In genomic region chr11:32924932-32925331, GRCm38 (mm10) we compare ENCODE assay signal across 14 mouse cellular contexts.
DNase-seq lines count a peak whose midpoint lies in the region; ATAC-seq and TF ChIP-seq lines count a peak whose summit lies in the region.
"Had no signal": no experiment of that assay in that cellular context is flagged by ENCODE, and none has a peak within 500 bp of the region (broad histone marks: within the 10 kb centered on the region; RNA-seq: fewer than 3 reads in every experiment).

No protein-coding gene starts in this region.

- no peak for TF ChIP-seq POLR2A in liver, adult 2 months (IDR thresholded peaks at IDR 0.05; ENCODE audit: extremely low read depth, insufficient read depth, low read length)

- H3K9ac ChIP-seq in heart, embryonic 14.5 days (ENCODE audit: low read length), result no peak overlapping the region
- no peak overlapping the region for H3K9ac ChIP-seq in liver, adult 2 months (ENCODE audit: low read depth, low read length)
- H3K9ac ChIP-seq in liver, embryonic 11.5 days (ENCODE audit: low read depth, low read length), result no peak overlapping the region
- H3K9ac ChIP-seq in embryonic facial prominence, embryonic 12.5 days, result no peak overlapping the region
- no peak overlapping the region for H3K9ac ChIP-seq in limb, embryonic 13.5 days
- H3K9ac ChIP-seq: liver, embryonic 12.5 days had no signal

- no peaks in the 10 kb centered on the region; the same call in 1 of the 2 replicates for H3K27me3 ChIP-seq in heart, embryonic 14.5 days (ENCODE audit: control insufficient read depth, insufficient read depth, low read length)
- 0 out of 2 replicates have a peak, but pooled peaks cover 2% of the 10 kb centered on the region for H3K27me3 ChIP-seq in liver, adult 2 months (ENCODE audit: control insufficient read depth, insufficient read depth, low read length)
- peaks cover 10% of the 10 kb centered on the region for H3K27me3 ChIP-seq in liver, embryonic 11.5 days (replicated peaks; ENCODE audit: control insufficient read depth, insufficient read depth, low read length)
- H3K27me3 ChIP-seq in embryonic facial prominence, embryonic 12.5 days, result no peaks in the 10 kb centered on the region
- H3K27me3 ChIP-seq in limb, embryonic 13.5 days, result peaks cover 4% of the 10 kb centered on the region; the same call in 1 of the 2 replicates

- WGBS in heart, embryonic 14.5 days, result 82% methylated on average over 7 of the region's 7 CpGs
- WGBS in liver, adult 2 months, result 80% methylated on average over 7 of the region's 7 CpGs
- 69% methylated on average over 7 of the region's 7 CpGs for WGBS in liver, embryonic 11.5 days
- 56% methylated on average over 7 of the region's 7 CpGs for WGBS in embryonic facial prominence, embryonic 12.5 days
- WGBS in limb, embryonic 13.5 days, result 58% methylated on average over 7 of the region's 7 CpGs

- peaks cover 16 to 20% of the 10 kb centered on the region in 2 experiments for H3K4me1 ChIP-seq in heart, embryonic 14.5 days (ENCODE audit: control insufficient read depth in 2 of 2, insufficient read depth in 2 of 2, low read length in 2 of 2)
- H3K4me1 ChIP-seq in liver, adult 2 months (ENCODE audit: control insufficient read depth, insufficient read depth, low read length), result no peaks in the 10 kb centered on the region
- H3K4me1 ChIP-seq in liver, embryonic 11.5 days (replicated peaks; ENCODE audit: control insufficient read depth, insufficient read depth, low read length), result 0 out of 2 replicates have a peak, but pooled peaks cover 2% of the 10 kb centered on the region
- peaks cover 39% of the 10 kb centered on the region for H3K4me1 ChIP-seq in embryonic facial prominence, embryonic 12.5 days
- peaks cover 72% of the 10 kb centered on the region for H3K4me1 ChIP-seq in limb, embryonic 13.5 days
- H3K4me1 ChIP-seq: liver, embryonic 12.5 days had no signal

- H3K27ac ChIP-seq in heart, embryonic 14.5 days (replicated peaks in 1 of 2; ENCODE audit: control insufficient read depth in 1 of 2, insufficient read depth in 1 of 2, low read depth in 2 of 2, low read length in 2 of 2), result peak overlapping the region in 1 of 2 experiments; percentile 70; a peak in 2 of 4 replicates
- H3K27ac ChIP-seq in liver, adult 2 months (replicated peaks; ENCODE audit: insufficient read depth, low read depth, low read length), result 0 out of 2 replicates have a peak overlapping the region, but pooled peaks have one; percentile 24
- H3K27ac ChIP-seq in liver, embryonic 11.5 days (ENCODE audit: low read depth, low read length), result no peak overlapping the region; the same call in 1 of the 2 replicates
- H3K27ac ChIP-seq in embryonic facial prominence, embryonic 12.5 days, result peak overlapping the region; percentile 91
- peak overlapping the region; percentile 95 for H3K27ac ChIP-seq in limb, embryonic 13.5 days
- H3K27ac ChIP-seq: kidney, postnatal 0 days; liver, embryonic 12.5 days; macrophage; midbrain, embryonic 15.5 days had no signal

- no peaks in the 10 kb centered on the region for H3K9me3 ChIP-seq in heart, embryonic 14.5 days (ENCODE audit: control insufficient read depth, low read length)
- H3K9me3 ChIP-seq in liver, embryonic 11.5 days (ENCODE audit: control insufficient read depth, low read length), result no peaks in the 10 kb centered on the region
- no peaks in the 10 kb centered on the region for H3K9me3 ChIP-seq in embryonic facial prominence, embryonic 12.5 days
- H3K9me3 ChIP-seq in limb, embryonic 13.5 days, result 0 out of 2 replicates have a peak, but pooled peaks cover 5% of the 10 kb centered on the region
- H3K9me3 ChIP-seq: liver, embryonic 12.5 days; midbrain, embryonic 15.5 days had no signal

- TF ChIP-seq CTCF in liver, adult 2 months (IDR thresholded peaks at IDR 0.05; ENCODE audit: low read depth, low read length), result no peak

- H3K79me2 ChIP-seq in liver, adult 2 months (ENCODE audit: control insufficient read depth, insufficient read depth, low read length), result no peaks in the 10 kb centered on the region

- no peak overlapping the region for H3K4me3 ChIP-seq in heart, embryonic 14.5 days (ENCODE audit: control insufficient read depth in 1 of 2, insufficient read depth in 1 of 2, low read depth in 1 of 2, low read length in 2 of 2)
- no peak overlapping the region for H3K4me3 ChIP-seq in liver, adult 2 months (ENCODE audit: insufficient read depth, low read depth, low read length)
- H3K4me3 ChIP-seq in liver, embryonic 11.5 days (ENCODE audit: low read depth, low read length), result no peak overlapping the region
- H3K4me3 ChIP-seq in embryonic facial prominence, embryonic 12.5 days, result no peak overlapping the region
- no peak overlapping the region for H3K4me3 ChIP-seq in limb, embryonic 13.5 days

- no peak for DNase-seq in heart, adult 8-10 months (ENCODE audit: low spot score)
- no peak for DNase-seq in liver, adult 2 months (ENCODE audit: extremely low read depth, low read depth, low spot score)
- no peak for DNase-seq in liver, embryonic 11.5 days (ENCODE audit: low spot score)
- DNase-seq in adrenal gland, adult 8-10 months, result no peak
- no peak for DNase-seq in thymus, postnatal 10 days (ENCODE audit: low spot score in 2 of 2)
- DNase-seq: cerebellum, adult 9-10 months; thymus, postnatal 36 days had no signal

- peak overlapping the region; percentile 56; the same call in 1 of the 2 replicates for H3K4me2 ChIP-seq in heart, embryonic 14.5 days (ENCODE audit: low read length)
- H3K4me2 ChIP-seq in liver, embryonic 11.5 days, result no peak overlapping the region
- peak overlapping the region; percentile 52 for H3K4me2 ChIP-seq in embryonic facial prominence, embryonic 12.5 days (replicated peaks)
- peak overlapping the region; percentile 65 for H3K4me2 ChIP-seq in limb, embryonic 13.5 days (replicated peaks)

- no peak for ATAC-seq in heart, embryonic 14.5 days (ENCODE audit: insufficient number of reproducible peaks, insufficient read depth, low FRiP score, low read depth)
- no peak for ATAC-seq in liver, embryonic 11.5 days (replicated peaks; ENCODE audit: low FRiP score)
- peak; percentile 18; the same call in 1 of the 2 replicates for ATAC-seq in embryonic facial prominence, embryonic 12.5 days (ENCODE audit: insufficient number of reproducible peaks, insufficient read depth, low FRiP score, low TSS enrichment)
- ATAC-seq in limb, embryonic 13.5 days (ENCODE audit: low FRiP score, low read depth), result no peak
- ATAC-seq: liver, embryonic 12.5 days had no signal

- no peaks in the 10 kb centered on the region for H3K36me3 ChIP-seq in heart, embryonic 14.5 days (ENCODE audit: control insufficient read depth, insufficient read depth, low read length)
- H3K36me3 ChIP-seq in liver, adult 2 months (ENCODE audit: control insufficient read depth, insufficient read depth, low read length), result no peaks in the 10 kb centered on the region
- H3K36me3 ChIP-seq in liver, embryonic 11.5 days (ENCODE audit: control insufficient read depth, insufficient read depth, low read length), result no peaks in the 10 kb centered on the region
- no peaks in the 10 kb centered on the region for H3K36me3 ChIP-seq in embryonic facial prominence, embryonic 12.5 days
- H3K36me3 ChIP-seq in limb, embryonic 13.5 days, result no peaks in the 10 kb centered on the region
- H3K36me3 ChIP-seq: liver, embryonic 12.5 days; midbrain, embryonic 15.5 days had no signal
